In genomic region chr8:57842462-57843391, GRCm38 (mm10) we compare ENCODE assay signal across 12 mouse cellular contexts.
DNase-seq lines count a peak whose midpoint lies in the region; ATAC-seq and TF ChIP-seq lines count a peak whose summit lies in the region.
"Had no signal": no experiment of that assay in that cellular context is flagged by ENCODE, and none has a peak within 500 bp of the region (broad histone marks: within the 10 kb centered on the region; RNA-seq: fewer than 3 reads in every experiment).

No protein-coding gene starts in this region.

- no peak for TF ChIP-seq EP300 in stomach, postnatal 0 days (optimal IDR thresholded peaks at IDR 0.05)

- 0 out of 2 replicates have a peak, but pooled peaks have one; percentile 44 for ATAC-seq in stomach, embryonic 16.5 days (ENCODE audit: insufficient read depth, low FRiP score)
- no peak for ATAC-seq in stomach, postnatal 0 days (ENCODE audit: low FRiP score, low TSS enrichment)
- peak; percentile 94 for ATAC-seq in forebrain, embryonic 15.5 days (replicated peaks)

- H3K9me3 ChIP-seq in stomach, embryonic 16.5 days (replicated peaks; ENCODE audit: control insufficient read depth, low read length), result no peaks in the 10 kb centered on the region
- H3K9me3 ChIP-seq in stomach, postnatal 0 days (ENCODE audit: control insufficient read depth, low read length), result no peaks in the 10 kb centered on the region
- H3K9me3 ChIP-seq in forebrain, embryonic 15.5 days, result no peaks in the 10 kb centered on the region
- H3K9me3 ChIP-seq: embryonic facial prominence, embryonic 15.5 days; heart, embryonic 15.5 days; limb, embryonic 12.5 days had no signal

- no peak overlapping the region for H3K9ac ChIP-seq in stomach, embryonic 16.5 days (ENCODE audit: low read length)
- H3K9ac ChIP-seq in stomach, postnatal 0 days (ENCODE audit: low read length), result no peak overlapping the region
- no peak overlapping the region for H3K9ac ChIP-seq in forebrain, embryonic 15.5 days (replicated peaks)
- H3K9ac ChIP-seq: embryonic facial prominence, embryonic 15.5 days; heart, embryonic 15.5 days; limb, embryonic 12.5 days had no signal

- TF ChIP-seq CTCF in stomach, postnatal 0 days (IDR thresholded peaks at IDR 0.05; ENCODE audit: low read depth), result no peak

- H3K4me2 ChIP-seq in stomach, embryonic 16.5 days (ENCODE audit: low read depth, low read length), result no peak overlapping the region
- no peak overlapping the region for H3K4me2 ChIP-seq in stomach, postnatal 0 days (replicated peaks; ENCODE audit: low read depth)
- H3K4me2 ChIP-seq in forebrain, embryonic 15.5 days (replicated peaks), result no peak overlapping the region
- H3K4me2 ChIP-seq: embryonic facial prominence, embryonic 15.5 days; heart, embryonic 15.5 days; limb, embryonic 12.5 days had no signal

- H3K4me1 ChIP-seq in stomach, embryonic 16.5 days (ENCODE audit: control insufficient read depth, insufficient read depth, low read length), result no peaks in the 10 kb centered on the region
- no peaks in the 10 kb centered on the region for H3K4me1 ChIP-seq in stomach, postnatal 0 days (replicated peaks; ENCODE audit: control insufficient read depth, insufficient read depth)
- H3K4me1 ChIP-seq in forebrain, embryonic 15.5 days, result peaks cover 12% of the 10 kb centered on the region
- H3K4me1 ChIP-seq: embryonic facial prominence, embryonic 15.5 days; heart, embryonic 15.5 days; limb, embryonic 12.5 days had no signal

- peak; percentile 18 to 21 for DNase-seq in kidney, postnatal 4 days
- no peak for DNase-seq in kidney, postnatal 25 days
- no peak for DNase-seq in stomach, postnatal 0 days (ENCODE audit: low spot score)
- DNase-seq in embryo, embryonic 10 days (ENCODE audit: low spot score), result no peak
- no peak for DNase-seq in adrenal gland, postnatal 10 days
- DNase-seq: gastrocnemius, adult 2 months; kidney, adult 9 months had no signal

- no peaks in the 10 kb centered on the region for H3K36me3 ChIP-seq in stomach, embryonic 16.5 days (ENCODE audit: control insufficient read depth, insufficient read depth, low read length)
- no peaks in the 10 kb centered on the region for H3K36me3 ChIP-seq in stomach, postnatal 0 days (ENCODE audit: control insufficient read depth, insufficient read depth, low read length)
- no peaks in the 10 kb centered on the region for H3K36me3 ChIP-seq in forebrain, embryonic 15.5 days
- H3K36me3 ChIP-seq: embryonic facial prominence, embryonic 15.5 days; heart, embryonic 15.5 days; limb, embryonic 12.5 days had no signal

- no peak overlapping the region for H3K4me3 ChIP-seq in stomach, embryonic 16.5 days (replicated peaks; ENCODE audit: low read length)
- H3K4me3 ChIP-seq in stomach, postnatal 0 days (ENCODE audit: low read depth, low read length), result no peak overlapping the region
- no peak overlapping the region for H3K4me3 ChIP-seq in forebrain, embryonic 15.5 days
- H3K4me3 ChIP-seq: embryonic facial prominence, embryonic 15.5 days; gastrocnemius, adult 2 months; heart, embryonic 15.5 days; limb, embryonic 12.5 days had no signal

- 52% methylated on average over 13 of the region's 13 CpGs for WGBS in stomach, embryonic 16.5 days
- WGBS in stomach, postnatal 0 days, result 46% methylated on average over 13 of the region's 13 CpGs
- WGBS in forebrain, embryonic 15.5 days, result 45% methylated on average over 13 of the region's 13 CpGs

- H3K27me3 ChIP-seq in stomach, embryonic 16.5 days (ENCODE audit: control insufficient read depth, insufficient read depth, low read length), result no peaks in the 10 kb centered on the region
- H3K27me3 ChIP-seq in stomach, postnatal 0 days (ENCODE audit: control insufficient read depth, insufficient read depth, low read length), result no peaks in the 10 kb centered on the region
- H3K27me3 ChIP-seq in forebrain, embryonic 15.5 days, result no peaks in the 10 kb centered on the region
- H3K27me3 ChIP-seq: embryonic facial prominence, embryonic 15.5 days; heart, embryonic 15.5 days; limb, embryonic 12.5 days had no signal

- peak overlapping the region; percentile 4; the same call in 1 of the 2 replicates for H3K27ac ChIP-seq in stomach, embryonic 16.5 days (ENCODE audit: low read length)
- H3K27ac ChIP-seq in stomach, postnatal 0 days (replicated peaks), result no peak overlapping the region
- peak overlapping the region; percentile 75 for H3K27ac ChIP-seq in forebrain, embryonic 15.5 days (replicated peaks)
- H3K27ac ChIP-seq: embryonic facial prominence, embryonic 15.5 days; gastrocnemius, adult 2 months; heart, embryonic 15.5 days; limb, embryonic 12.5 days had no signal

Comparison
In these comparisons a context has a peak if more than half of its experiments do, and no peak if none do; other contexts are left out.
1. DNase-seq: peak in kidney, postnatal 4 days (2 of 2); none in kidney, postnatal 25 days (0 of 2), stomach, postnatal 0 days (single experiment), embryo, embryonic 10 days (single experiment) and adrenal gland, postnatal 10 days (single experiment).